ENCODE assay signal across 15 mouse cellular contexts in genomic region chr12:74651256-74651655, GRCm38 (mm10).
"Had no signal": no experiment of that assay in that cellular context is flagged by ENCODE, and none has a peak within 500 bp of the region (broad histone marks: within the 10 kb centered on the region; RNA-seq: fewer than 3 reads in every experiment).

No protein-coding gene starts in this region.

- H3K9ac ChIP-seq: lung, embryonic 14.5 days; midbrain, embryonic 13.5 days; neural tube, embryonic 12.5 days; stomach, embryonic 15.5 days had no signal

- ATAC-seq: midbrain, embryonic 13.5 days; midbrain, embryonic 16.5 days had no signal

- DNase-seq: lung, adult 18-20 months; lung, embryonic 14.5 days; lung, postnatal 10 days; lung, postnatal 4 days; right cerebral cortex, postnatal 14 days; thymus, adult 2 months; thymus, postnatal 25 days; thymus, postnatal 4 days had no signal

- H3K4me2 ChIP-seq: lung, embryonic 14.5 days; midbrain, embryonic 11.5 days; midbrain, embryonic 13.5 days; neural tube, embryonic 12.5 days; stomach, embryonic 15.5 days had no signal

- H3K9me3 ChIP-seq: megakaryocyte, embryonic 14.5 days; midbrain, embryonic 13.5 days; neural tube, embryonic 12.5 days; stomach, embryonic 15.5 days had no signal

- H3K4me3 ChIP-seq: megakaryocyte, embryonic 14.5 days; midbrain, embryonic 13.5 days; neural tube, embryonic 12.5 days; stomach, embryonic 15.5 days had no signal

- H3K27me3 ChIP-seq: megakaryocyte, embryonic 14.5 days; midbrain, embryonic 13.5 days; neural tube, embryonic 12.5 days; stomach, embryonic 15.5 days had no signal

- H3K27ac ChIP-seq: midbrain, embryonic 13.5 days; neural tube, embryonic 12.5 days; stomach, embryonic 15.5 days; stomach, postnatal 0 days had no signal

- H3K4me1 ChIP-seq: megakaryocyte, embryonic 14.5 days; midbrain, embryonic 13.5 days; neural tube, embryonic 12.5 days; stomach, embryonic 15.5 days had no signal

- H3K36me3 ChIP-seq: midbrain, embryonic 13.5 days; neural tube, embryonic 12.5 days; stomach, embryonic 15.5 days had no signal
